Mouse (Mus musculus) liver, embryonic 11.5 days (tissue): Measurements from ENCODE around the gene Adgrg6. TPM values are rescaled to one million over a fixed set of nuclear protein-coding genes. Genes with fewer than 3 reads are reported as not detected.

Source experiments
- ATAC-seq: fragments of 200-750 bp; cut with Nextera tagmentation; replicated peaks from 2 replicates; pipeline ENCODE4 v1.8.0; 2017; ENCODE audit warnings: moderate number of reproducible peaks, mild to moderate bottlenecking, moderate TSS enrichment, moderate library complexity; ENCODE audit not compliant: low FRiP score
- DNase-seq: peaks from one replicate; pipeline ENCODE4 v3.0.0-alpha.2; 2017; ENCODE audit warnings: low spot score
- H3K27ac ChIP-seq: fragments of 300-500 bp; sonication (generic); 2 replicates; pipeline ENCODE4 v1.5.1; 2014; ENCODE audit warnings: mild to moderate bottlenecking, low read depth, low read length, control low read depth
- H3K27me3 ChIP-seq: fragments of 300-500 bp; sonication (generic); replicated peaks from 2 replicates; pipeline ENCODE4 v1.6.1; 2014; ENCODE audit warnings: low read length, mixed read lengths; ENCODE audit not compliant: control insufficient read depth, insufficient read depth
- H3K36me3 ChIP-seq: fragments of 300-500 bp; sonication (generic); 2 replicates; pipeline ENCODE4 v1.6.1; 2014; ENCODE audit warnings: mild to moderate bottlenecking, low read length, moderate library complexity, mixed read lengths; ENCODE audit not compliant: control insufficient read depth, insufficient read depth
- H3K4me1 ChIP-seq: fragments of 300-500 bp; sonication (generic); replicated peaks from 2 replicates; pipeline ENCODE4 v1.6.1; 2014; ENCODE audit warnings: low read length, mixed read lengths; ENCODE audit not compliant: control insufficient read depth, insufficient read depth
- H3K4me2 ChIP-seq: fragments of 300-500 bp; sonication (generic); 2 replicates; pipeline ENCODE4 v1.6.1; 2014; ENCODE audit warnings: mild to moderate bottlenecking, control low read depth, moderate library complexity
- H3K4me3 ChIP-seq: fragments of 300-500 bp; sonication (generic); 2 replicates; pipeline ENCODE4 v1.5.1; 2014; ENCODE audit warnings: low read depth, low read length, control low read depth
- H3K9ac ChIP-seq: fragments of 300-500 bp; sonication (generic); 2 replicates; pipeline ENCODE4 v1.6.1; 2014; ENCODE audit warnings: low read depth, low read length, control low read depth
- H3K9me3 ChIP-seq: fragments of 300-500 bp; sonication (generic); 2 replicates; pipeline ENCODE4 v1.6.1; 2016; ENCODE audit warnings: low read length, inconsistent platforms, mixed read lengths; ENCODE audit not compliant: control insufficient read depth
- WGBS: fragments of 180-500 bp; shearing (Covaris S2); extraction: QIAGEN DNeasy Blood & Tissue Kit; methylation state at CpG from one replicate; pipeline ENCODE4 v1.1.7; 2014; 5-methylcytosine and 5-hydroxymethylcytosine counted together
- polyA plus RNA-seq: library from polyadenylated mRNA; unstranded; fragments of >200 nt; fragmentation: Nextera tagmentation; extraction: Ambion mirVana; gene quantifications from 2 replicates; pipeline ENCODE4 v1.2.1, GENCODE M21; 2014

Gene Adgrg6
- polyA plus RNA-seq, 1 experiment from 2014 or later: 1.4 TPM

GRCm38 (mm10) chr10:14459330-14459729 lies 86.1 kb downstream of the Adgrg6 start:
- 89% methylated on average over 10 of the region's 10 CpGs for WGBS
- H3K9ac ChIP-seq: no peak overlapping the region
- no peak overlapping the region for H3K27ac ChIP-seq
- H3K4me2 ChIP-seq: no peak overlapping the region
- no peaks in the 10 kb centered on the region for H3K27me3 ChIP-seq
- H3K36me3 ChIP-seq: no peaks in the 10 kb centered on the region
- H3K4me1 ChIP-seq: 0 out of 2 replicates have a peak, but pooled peaks cover 2% of the 10 kb centered on the region
- no peak for DNase-seq
- H3K4me3 ChIP-seq: no peak overlapping the region
- H3K9me3 ChIP-seq: no peaks in the 10 kb centered on the region
- no peak for ATAC-seq

GRCm38 (mm10) chr10:14454481-14454880 lies 91.0 kb downstream of the Adgrg6 start:
- WGBS: 74% methylated on average over 4 of the region's 4 CpGs
- ATAC-seq: no peak
- Histone ChIP-seq H3K4me2 (no peak overlapping the region), H3K4me3 (no peak overlapping the region), H3K4me1 (no peaks in the 10 kb centered on the region), H3K9ac (no peak overlapping the region), H3K9me3 (no peaks in the 10 kb centered on the region), H3K27ac (no peak overlapping the region), H3K36me3 (no peaks in the 10 kb centered on the region), H3K27me3 (no peaks in the 10 kb centered on the region)
- no peak for DNase-seq

GRCm38 (mm10) chr10:14451811-14452210 lies 93.6 kb downstream of the Adgrg6 start:
- Histone ChIP-seq H3K4me1 (no peaks in the 10 kb centered on the region), H3K27me3 (no peaks in the 10 kb centered on the region), H3K4me2 (no peak overlapping the region), H3K9me3 (no peaks in the 10 kb centered on the region), H3K27ac (no peak overlapping the region), H3K9ac (no peak overlapping the region), H3K36me3 (no peaks in the 10 kb centered on the region), H3K4me3 (no peak overlapping the region)
- ATAC-seq (no peak), DNase-seq (no peak)
- WGBS: 35% methylated on average over 3 of the region's 3 CpGs

DNA sequence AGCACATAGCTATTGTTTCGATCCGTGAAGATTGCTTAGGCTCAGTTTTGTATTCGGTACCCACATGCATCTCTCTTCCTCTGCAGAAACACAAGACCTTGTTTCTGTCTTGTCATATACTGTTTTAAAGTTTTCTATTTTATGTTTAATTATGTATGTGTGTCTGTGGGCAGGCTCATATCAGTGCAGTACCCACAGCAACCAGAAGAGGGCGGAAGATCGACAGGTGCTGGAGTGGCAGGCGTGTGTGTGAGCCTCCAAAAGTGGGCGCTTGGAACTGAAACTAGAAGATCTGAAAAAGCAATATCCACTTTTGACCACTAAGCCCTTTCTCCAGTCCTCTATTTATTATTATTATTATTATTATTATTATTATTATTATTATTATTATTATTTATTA lies 95.4 kb downstream of the Adgrg6 start:
- WGBS: 63% methylated on average over 7 of the region's 7 CpGs
- H3K4me2 ChIP-seq: no peak overlapping the region
- DNase-seq: no peak

GRCm38 (mm10) chr10:14445590-14446291 lies 99.7 kb downstream of the Adgrg6 start:
- H3K4me2 ChIP-seq: peak overlapping the region; percentile 31
- no peaks in the 10 kb centered on the region for H3K4me1 ChIP-seq
- 54% methylated on average over 12 of the region's 12 CpGs for WGBS
- H3K9me3 ChIP-seq: no peaks in the 10 kb centered on the region
- H3K27ac ChIP-seq: no peak overlapping the region
- no peak overlapping the region for H3K9ac ChIP-seq
- no peak overlapping the region for H3K4me3 ChIP-seq
- DNase-seq: no peak
- peak; percentile 80 for ATAC-seq
- no peaks in the 10 kb centered on the region; the same call in 1 of the 2 replicates for H3K36me3 ChIP-seq
- H3K27me3 ChIP-seq: no peaks in the 10 kb centered on the region

More for the DNA sequence above, 95.4 kb downstream of the Adgrg6 start:
- no peak overlapping the region for H3K9ac ChIP-seq
- ATAC-seq: no peak
- no peaks in the 10 kb centered on the region for H3K9me3 ChIP-seq
- H3K36me3 ChIP-seq: no peaks in the 10 kb centered on the region
- no peak overlapping the region for H3K4me3 ChIP-seq
- H3K27me3 ChIP-seq: no peaks in the 10 kb centered on the region
- H3K4me1 ChIP-seq: no peaks in the 10 kb centered on the region
- no peak overlapping the region for H3K27ac ChIP-seq

DNA sequence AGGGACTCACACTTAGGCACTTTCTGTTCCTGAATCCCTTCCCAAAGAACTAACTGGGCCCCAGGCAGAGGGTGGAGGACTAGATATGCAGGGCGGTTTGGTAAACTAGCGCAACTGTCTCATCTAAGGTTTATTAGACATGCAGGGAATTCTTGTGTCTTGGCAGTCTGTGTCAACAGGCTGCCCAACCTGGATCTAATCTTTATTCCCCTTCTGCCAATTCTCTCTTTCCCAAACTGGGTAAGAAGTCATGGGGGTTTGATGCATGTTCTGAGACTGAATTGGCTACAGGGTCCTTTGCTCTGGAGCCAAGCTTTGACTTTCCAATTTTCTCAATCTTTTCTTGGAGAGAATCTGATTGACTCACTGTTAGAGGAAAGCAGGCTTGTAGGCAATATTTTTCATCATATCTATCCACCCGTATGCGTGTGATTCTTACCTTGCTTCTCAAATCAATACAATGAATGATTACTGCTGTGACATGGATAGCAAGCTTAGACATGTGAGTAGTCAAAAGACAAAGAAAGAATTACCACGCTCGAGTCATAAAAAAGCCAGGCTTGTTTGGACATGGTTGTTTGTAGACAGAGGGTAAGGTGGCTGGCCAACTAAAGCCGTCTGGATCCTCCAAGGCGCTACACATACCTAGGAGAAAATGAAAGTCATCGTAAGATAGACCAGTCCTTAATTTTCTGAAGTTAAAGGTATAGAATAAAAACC lies 104.4 kb downstream of the Adgrg6 start:
- H3K9ac ChIP-seq: no peak overlapping the region
- H3K27ac ChIP-seq: no peak overlapping the region
- no peaks in the 10 kb centered on the region for H3K4me1 ChIP-seq
- ATAC-seq (no peak), DNase-seq (no peak)
- H3K27me3 ChIP-seq: no peaks in the 10 kb centered on the region
- no peak overlapping the region for H3K4me2 ChIP-seq
- H3K9me3 ChIP-seq: no peaks in the 10 kb centered on the region
- WGBS: 89% methylated on average over 9 of the region's 9 CpGs
- H3K4me3 ChIP-seq: no peak overlapping the region
- no peaks in the 10 kb centered on the region; the same call in 1 of the 2 replicates for H3K36me3 ChIP-seq

GRCm38 (mm10) chr10:14404070-14404469 lies 141.4 kb downstream of the Adgrg6 start:
- WGBS: 63% methylated on average over 1 of the region's 1 CpGs

DNA sequence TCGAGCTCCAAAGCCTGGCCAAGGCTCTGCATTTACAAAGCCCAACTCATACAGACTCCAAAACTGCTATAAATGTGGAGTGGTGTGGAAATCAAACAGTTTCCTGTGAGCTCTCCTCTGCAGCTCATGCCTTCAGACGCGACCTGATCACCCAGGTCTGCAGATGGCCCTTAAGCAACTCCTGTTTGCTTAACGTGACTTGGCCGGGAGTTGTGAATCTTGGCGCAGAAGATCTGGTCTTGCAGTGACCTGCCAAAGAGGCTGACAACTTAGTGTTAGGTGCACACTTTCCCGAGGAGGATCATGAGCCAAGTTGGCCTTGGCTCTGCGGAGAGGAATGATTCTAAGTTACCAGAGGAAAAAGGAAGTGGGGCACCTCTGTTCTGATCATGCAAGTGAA lies 143.7 kb downstream of the Adgrg6 start:
- Histone ChIP-seq H3K27ac (no peak overlapping the region), H3K4me1 (no peaks in the 10 kb centered on the region), H3K4me2 (no peak overlapping the region), H3K36me3 (no peaks in the 10 kb centered on the region), H3K4me3 (no peak overlapping the region), H3K9ac (no peak overlapping the region), H3K9me3 (0 out of 2 replicates have a peak, but pooled peaks cover 2% of the 10 kb centered on the region), H3K27me3 (no peaks in the 10 kb centered on the region)
- no peak for ATAC-seq
- no peak for DNase-seq
- 72% methylated on average over 8 of the region's 8 CpGs for WGBS

More at GRCm38 (mm10) chr10:14404070-14404469, 141.4 kb downstream of the Adgrg6 start:
- Histone ChIP-seq H3K4me1 (no peaks in the 10 kb centered on the region), H3K36me3 (no peaks in the 10 kb centered on the region), H3K9me3 (peaks cover 8% of the 10 kb centered on the region; the same call in 1 of the 2 replicates), H3K27me3 (no peaks in the 10 kb centered on the region), H3K9ac (no peak overlapping the region), H3K4me2 (no peak overlapping the region), H3K4me3 (no peak overlapping the region), H3K27ac (no peak overlapping the region)
- DNase-seq (no peak), ATAC-seq (no peak)
